Mouse (Mus musculus): ENCODE measurements at regions not wholly inside any gene's neighbourhood (a gene's known extent, or its start where the extent isn't known, plus 50 kb on each side); places are given as distances from the start of the nearest gene placed in this dataset.

DNA sequence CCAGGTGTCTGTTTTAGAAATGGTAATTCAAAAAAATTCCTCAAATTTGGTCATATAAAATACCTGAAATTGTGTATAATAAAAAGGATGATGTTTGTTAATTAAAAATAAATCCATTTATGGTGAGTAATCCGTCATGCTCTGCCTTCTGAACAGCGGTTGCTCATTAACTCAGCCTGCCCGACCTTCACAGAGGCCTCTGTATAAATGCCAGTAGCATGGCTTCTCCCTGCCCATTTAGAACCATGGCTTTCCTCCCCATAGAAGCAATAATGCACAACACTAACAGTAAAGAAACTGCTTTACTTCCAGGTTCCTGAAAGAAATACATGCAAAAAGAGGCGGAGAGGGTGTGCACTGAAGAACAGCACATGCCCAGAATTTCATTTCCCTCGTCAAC, 113.5 kb upstream of the Bank1 start:
- no peak for TF ChIP-seq CTCF (conservative IDR thresholded peaks at IDR 0.05; ENCODE audit: low read length)
- no peak for TF ChIP-seq POU5F1 (IDR thresholded peaks at IDR 0.05; ENCODE audit: borderline replicate concordance, low read length)
- no peak for TF ChIP-seq NANOG (IDR thresholded peaks at IDR 0.05; ENCODE audit: borderline replicate concordance, low read length)
